Mouse (Mus musculus) left cerebral cortex, postnatal 10 days (tissue): ENCODE results near the gene Slc35d2. TPM values are rescaled to one million over a fixed set of nuclear protein-coding genes. Genes with fewer than 3 reads are reported as not detected.
A peak's percentile ranks its signal among the peaks of the same experiment; 100 is the strongest.

Experiments
- DNase-seq, 2 experiments: peaks; one replicate each; pipeline ENCODE4 v3.0.0; 2021 to 2022; ENCODE audit warnings: low spot score in 2 of 2, mixed read lengths in 1 of 2; ENCODE audit errors: extremely low spot score in 1 of 2
- intact Hi-C: fragments of 180-260 bp; cut with DNase I; formaldehyde crosslinking; loops from one replicate; pipeline ENCODE4 v1.15.1; 2025
- total RNA-seq, 2 experiments: library from RNA; stranded (reverse); gene quantifications; 2 replicates each; pipeline ENCODE4 v1.2.3; 2021

Gene Slc35d2
- total RNA-seq, result under 1 TPM; 0.81 to 0.91 TPM

DNA sequence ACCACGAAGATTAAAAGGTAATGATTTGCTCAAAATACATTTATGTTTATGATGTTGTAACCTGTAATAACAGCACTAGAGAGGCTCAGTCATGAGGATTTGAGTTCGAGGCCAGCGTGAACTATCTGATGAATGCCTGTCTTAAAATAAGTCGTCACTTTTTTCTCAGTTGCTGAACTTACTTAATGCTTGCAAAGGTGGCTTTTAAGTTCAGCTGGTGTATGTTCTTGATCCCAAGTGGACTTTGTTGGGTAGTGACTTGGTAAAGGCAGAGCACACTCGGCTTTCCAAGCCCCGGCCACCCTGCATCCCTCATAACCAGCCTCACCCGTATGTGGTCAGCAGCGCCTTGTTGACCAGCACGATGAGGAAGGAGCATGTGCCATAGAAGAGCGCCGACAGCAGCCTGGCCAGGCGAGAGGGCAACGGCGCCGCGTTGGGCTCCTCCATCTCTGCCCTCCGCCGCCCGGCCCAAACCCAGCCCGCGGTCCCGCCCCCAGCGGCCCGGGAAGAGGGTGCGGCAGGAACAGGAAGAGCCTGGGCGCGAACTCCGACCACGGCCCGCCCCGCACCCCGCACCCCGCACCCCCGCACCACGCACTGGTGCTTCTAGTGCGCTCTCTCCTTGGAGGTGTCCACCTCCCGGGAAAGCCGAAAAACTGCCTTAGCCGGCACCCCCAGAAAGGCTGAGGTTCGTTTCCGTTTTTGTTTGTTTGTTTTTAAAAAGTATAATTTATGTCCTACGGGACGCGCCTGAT lies at the start of gene Slc35d2:
Gene Slc35d2, minus strand, starts transcription at position 511 of the 758 bp plus-strand sequence.
- intact Hi-C loops, result no loop called here
- DNase-seq, result peak in 1 of 2 experiments; percentile 84

DNA sequence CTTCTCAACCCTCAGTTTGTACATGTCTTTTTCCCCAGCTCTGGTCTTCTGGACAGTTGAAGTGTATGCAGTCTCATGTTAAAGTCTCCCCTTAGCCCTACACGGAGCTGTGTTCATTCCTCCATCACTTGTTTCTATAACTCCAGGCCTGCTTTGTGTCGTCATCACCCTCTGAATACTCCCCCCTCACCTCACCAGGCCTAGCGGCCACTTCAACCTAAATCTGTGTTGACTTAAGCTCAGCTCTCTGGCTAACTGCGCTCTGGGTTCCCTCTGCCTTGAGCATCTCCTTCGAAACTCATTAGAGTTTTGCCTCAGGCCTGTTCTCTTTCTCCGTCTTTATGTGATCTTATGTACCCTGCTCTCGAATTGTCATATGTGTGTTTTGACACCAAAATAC lies 48.8 kb upstream of the Slc35d2 start:
- intact Hi-C loops, result no loop called here

DNA sequence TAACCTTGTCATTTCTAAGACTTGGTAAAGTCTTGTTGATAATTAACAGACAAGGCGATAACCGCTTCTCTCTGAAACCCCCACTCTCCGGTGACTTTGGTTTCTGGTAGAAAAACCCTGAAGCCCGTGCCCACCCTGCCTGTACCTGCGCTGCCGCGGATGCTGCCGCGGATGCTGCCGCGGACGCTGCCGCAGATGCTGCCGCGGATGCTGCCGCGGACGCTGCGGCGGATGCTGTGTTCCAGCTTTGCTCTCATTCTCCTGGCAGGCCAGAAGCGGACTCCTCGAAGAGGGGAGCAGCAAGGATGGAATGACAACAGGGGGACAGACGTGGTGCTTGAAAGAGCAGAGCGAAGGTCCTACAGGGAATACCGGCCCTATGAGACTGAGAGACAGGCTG lies 40.6 kb upstream of the Slc35d2 start:
- no peak for DNase-seq
- intact Hi-C loops, result no loop called here

More for the DNA sequence above, 48.8 kb upstream of the Slc35d2 start:
- DNase-seq, result no peak

DNA sequence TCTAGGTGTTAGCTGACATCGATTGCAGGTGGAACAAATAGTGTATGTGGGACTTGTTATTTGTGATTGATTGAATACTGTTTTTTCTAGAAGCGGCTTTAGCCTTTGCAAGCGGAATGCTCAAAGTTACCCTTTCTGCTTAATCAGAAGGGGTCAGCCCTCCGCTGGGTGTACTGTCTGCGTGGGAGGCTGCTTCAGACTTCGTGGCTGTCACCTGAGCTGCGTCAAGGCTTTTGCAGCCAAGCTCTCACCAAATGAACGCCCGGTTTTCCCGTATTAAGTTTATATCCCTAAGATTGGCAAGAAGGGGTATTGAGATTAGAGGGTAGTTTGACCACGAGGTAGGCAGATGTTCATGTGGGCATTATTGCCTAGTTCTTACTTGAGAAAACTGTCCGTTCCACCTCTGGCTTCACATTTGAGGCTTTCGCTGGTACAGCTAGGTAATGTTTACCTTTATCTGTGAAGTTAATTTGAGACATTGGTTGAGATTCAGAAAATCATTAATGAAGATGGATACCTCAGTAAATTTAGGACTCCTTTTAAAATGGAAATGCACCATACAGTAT lies 34.1 kb upstream of the Slc35d2 start:
- intact Hi-C loops, result loop anchor here (5.0 kb wide), 1 partner anchor 144 kb away; no protein-coding TSS in a partner anchor
- DNase-seq, result no peak

DNA sequence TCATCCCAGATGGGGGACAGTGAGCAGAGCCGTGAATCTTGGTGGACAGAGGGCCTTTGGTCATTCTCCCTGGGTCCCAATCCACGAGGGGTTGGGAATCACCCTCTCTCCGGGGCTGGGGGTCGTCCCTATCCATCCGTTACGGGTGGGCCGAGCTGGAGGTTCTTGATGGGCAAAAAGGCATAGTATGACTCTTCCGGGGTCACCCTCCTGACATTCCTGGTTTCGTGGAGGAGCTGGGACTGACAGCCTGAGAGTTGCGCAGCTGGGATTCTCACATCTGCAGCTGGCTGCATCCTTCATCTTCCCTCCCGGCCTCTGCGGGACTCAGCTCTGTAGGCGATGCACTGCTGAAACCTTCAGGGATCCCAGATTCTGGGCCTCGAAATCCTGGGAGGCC lies 33.5 kb upstream of the Slc35d2 start:
- intact Hi-C loops, result loop anchor here (5.0 kb wide), 1 partner anchor 145 kb away; no protein-coding TSS in a partner anchor
- peak in 1 of 2 experiments; percentile 44 for DNase-seq

DNA sequence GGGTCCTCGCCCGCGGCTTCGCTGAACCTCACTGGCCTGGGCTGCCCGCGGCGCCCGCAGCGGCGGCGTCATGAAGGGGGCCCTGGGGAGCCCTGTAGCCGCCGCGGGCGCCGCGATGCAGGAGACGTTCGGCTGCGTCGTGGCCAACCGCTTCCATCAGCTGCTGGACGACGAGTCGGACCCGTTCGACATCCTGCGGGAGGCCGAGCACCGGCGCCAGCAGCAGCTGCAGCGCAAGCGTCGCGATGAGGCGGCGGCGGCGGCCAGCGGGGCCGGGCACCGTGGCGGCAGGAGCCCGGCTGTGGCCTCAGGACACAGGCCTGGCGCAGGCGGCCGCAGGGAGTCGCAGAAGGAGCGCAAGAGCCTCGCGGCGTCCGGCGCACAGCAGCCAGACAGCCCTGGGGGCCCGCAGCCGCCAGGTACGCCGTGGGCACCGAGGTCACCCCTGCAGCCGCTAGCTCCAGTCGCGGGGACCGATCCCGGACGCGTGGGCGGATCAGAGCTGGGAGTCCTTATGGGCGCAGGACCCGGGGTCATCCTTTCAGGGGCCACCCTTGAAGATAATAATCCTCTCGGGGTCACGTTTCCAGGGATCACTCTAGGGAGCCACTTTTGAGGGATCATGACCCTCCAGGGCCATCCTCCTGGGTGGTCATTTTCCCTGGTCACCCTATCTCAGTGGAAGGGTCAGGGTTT lies 32.9 kb upstream of the Slc35d2 start:
- intact Hi-C loops, result loop anchor here (5.0 kb wide), 1 partner anchor 145 kb away; no protein-coding TSS in a partner anchor
- DNase-seq, result peak in 1 of 2 experiments; percentile 79

DNA sequence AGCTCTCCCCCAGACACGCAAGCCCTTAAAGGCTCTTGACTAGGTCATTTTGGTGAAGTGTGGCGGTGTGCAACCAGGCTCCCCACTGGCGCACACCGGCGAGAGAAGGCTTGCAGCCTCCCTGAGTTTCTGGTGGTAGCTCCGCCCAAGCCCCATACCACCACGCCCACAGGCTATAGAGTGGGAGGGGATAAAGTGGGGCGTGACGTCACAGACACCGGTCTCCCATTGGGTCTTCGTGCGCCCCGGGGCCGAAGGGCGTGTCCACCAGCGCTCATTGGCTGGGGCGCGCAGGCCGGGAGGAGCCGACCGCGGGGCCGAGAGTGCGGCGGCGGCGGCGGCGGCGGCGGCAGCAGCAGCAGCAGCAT lies 32.4 kb upstream of the Slc35d2 start, which contains the start of gene Habp4:
Gene Habp4, plus strand, starts transcription at position 277 of the 368 bp plus-strand sequence.
- intact Hi-C loops, result loop anchor here (5.0 kb wide), 1 partner anchor 146 kb away; no protein-coding TSS in a partner anchor
- DNase-seq, result peak; percentile 97 to 99

DNA sequence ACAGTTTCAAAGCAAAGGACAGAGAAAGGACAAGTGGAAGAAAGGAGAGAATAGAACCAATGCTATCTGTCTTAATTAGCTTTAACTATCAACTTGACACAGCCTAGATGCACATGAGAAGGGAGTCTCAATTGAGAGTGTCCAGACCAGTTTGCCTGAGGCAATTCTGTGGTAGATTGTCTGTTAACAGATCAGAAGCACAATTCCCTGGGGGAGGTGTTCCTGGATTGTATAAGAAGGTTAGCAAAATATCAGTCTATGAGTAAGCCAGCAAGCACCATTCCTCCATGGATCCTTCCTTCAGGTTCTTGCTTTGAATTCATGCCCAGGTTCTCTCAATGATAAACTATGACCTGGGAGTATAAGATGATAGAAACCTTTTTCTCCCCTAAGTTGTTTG lies 27.8 kb upstream of the Slc35d2 start:
- DNase-seq, result no peak
- intact Hi-C loops, result no loop called here

DNA sequence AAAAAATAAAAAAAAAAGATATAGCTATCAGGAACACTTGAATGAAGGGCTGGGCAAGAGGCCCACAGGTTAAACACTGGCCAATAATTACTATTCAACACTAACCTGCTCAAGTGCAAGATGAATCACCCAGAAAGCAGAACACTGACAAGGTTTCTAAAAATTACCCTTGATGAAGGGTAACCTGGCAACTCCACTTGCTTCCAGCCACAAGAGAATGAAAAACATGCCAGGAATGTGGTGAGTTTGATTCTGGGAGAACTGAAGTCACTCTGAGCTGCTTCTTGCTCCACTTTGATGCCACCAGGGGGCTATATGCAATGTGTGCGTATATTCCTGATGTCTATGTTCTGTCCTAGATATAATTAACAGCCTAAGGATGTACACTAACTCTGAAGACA lies 26.0 kb upstream of the Slc35d2 start:
- DNase-seq, result no peak
- intact Hi-C loops, result no loop called here

DNA sequence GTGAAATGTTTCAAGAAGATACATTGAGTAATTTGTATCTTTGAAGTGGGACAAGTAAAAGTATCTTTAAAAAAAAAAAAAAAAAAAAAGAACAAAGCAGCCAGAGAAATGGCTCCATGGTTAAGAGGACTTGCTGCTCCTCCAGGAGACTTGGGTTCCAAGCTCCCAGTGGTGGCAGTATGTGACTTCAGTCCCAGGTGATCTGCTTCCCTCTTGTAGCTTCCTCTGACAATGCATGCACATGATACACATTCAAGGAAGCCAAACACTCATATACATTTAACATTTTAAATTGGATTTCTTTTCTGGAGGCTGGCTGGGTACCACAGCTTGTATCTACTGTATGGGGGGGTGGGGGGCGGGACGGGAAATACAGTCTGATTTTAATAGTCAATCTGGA lies 25.5 kb upstream of the Slc35d2 start:
- intact Hi-C loops, result no loop called here
- no peak for DNase-seq

DNA sequence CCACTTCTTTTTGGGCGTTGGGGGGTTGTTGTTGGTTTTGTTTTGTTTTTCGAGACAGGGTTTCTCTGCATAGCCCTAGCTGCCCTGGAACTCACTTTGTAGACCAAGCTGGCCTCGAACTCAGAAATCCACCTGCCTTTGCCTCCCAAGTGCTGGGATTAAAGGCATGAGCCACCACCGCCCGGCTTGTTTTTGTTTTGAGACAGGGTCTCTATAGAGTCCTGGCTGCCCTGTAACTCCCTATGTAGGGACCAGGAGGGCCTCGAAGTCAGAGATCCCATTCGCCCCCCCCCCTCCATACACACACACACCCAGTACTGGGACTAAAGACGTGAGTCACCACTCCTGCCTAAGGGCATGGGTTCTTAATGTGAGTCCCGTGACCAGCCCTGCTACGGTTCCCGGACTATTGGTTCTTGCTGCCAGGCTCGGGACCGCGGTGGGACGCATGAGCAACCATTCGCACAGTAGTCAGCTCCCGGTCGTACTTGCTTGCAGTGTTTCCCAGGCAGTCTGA lies 24.6 kb upstream of the Slc35d2 start:
- DNase-seq, result peak in 1 of 2 experiments; percentile 40
- intact Hi-C loops, result no loop called here

DNA sequence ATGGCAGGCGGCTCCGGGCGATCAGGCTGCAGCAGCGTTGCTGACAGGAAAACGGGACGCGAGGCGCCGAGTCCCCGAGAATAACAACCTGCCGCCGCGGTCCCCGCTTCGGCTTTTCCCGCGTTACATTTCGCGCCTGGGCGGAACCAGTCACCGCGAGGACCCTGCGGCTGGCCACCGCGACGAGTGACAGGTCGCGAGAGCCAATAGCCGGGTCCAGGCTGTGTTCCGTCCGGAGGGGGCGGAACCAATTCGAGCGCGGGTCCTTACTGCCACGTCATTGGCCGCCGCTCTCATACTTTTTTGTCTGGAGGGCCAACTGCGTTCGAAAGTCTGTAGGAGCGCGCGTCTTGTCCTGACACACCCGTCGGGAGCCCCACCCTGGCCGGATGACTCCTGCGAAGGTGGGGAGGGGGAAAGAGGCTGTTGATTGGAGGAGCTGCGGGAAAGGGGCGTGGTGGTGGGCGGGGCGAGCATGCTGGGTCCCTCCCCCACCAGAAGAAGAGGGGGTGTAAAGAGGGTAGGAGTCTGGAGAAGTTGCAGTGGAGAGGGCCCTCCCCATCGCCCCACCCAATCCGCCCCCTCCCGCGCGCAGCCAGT lies 24.0 kb upstream of the Slc35d2 start, which contains the start of gene Zfp367:
Gene Zfp367, minus strand, starts transcription at position 120 of the 600 bp plus-strand sequence.
- intact Hi-C loops, result no loop called here
- DNase-seq, result peak; percentile 96 to 99

DNA sequence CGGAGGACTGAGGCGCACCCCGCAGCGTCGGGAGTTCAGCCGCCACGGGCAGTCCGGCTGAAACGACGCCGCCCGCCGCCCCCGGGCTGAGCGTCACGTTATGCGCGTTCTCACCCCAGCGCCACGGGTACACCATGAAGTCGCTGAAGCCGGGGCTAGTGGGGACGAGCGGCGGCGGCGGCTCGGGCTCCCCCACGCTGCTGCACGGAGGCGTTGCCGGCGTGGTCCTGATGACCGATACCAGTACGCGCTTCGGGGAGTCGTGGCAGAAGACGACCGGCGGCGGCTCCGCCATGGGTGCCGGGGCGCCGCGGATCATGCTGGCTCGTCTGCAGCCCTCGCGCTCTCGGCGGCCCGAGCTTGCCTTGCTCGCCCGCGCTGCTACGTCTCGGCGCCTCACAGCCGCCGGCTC lies 23.5 kb upstream of the Slc35d2 start:
- DNase-seq, result peak; percentile 23 to 79
- intact Hi-C loops, result no loop called here

DNA sequence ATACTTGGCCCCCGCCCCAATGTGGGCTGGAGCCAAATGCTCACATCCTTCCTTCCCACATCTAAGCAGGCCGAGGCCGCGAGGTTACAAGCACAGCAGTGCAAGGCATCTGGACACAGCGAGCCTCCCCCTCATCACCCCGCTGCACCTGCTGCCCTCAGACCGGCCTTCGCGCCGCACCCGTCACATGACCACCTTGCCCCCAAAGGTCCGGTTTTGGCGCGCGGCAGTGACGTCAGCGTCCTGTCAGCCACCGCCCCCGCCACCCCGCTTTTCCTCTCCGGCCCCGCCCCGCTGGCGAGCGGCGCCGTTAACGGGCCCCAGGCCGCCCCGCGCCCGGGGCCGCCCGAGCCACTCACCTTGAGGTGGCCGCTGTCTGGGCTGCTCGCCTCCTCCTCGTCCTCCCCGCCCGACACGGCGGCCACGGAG lies 23.1 kb upstream of the Slc35d2 start:
- DNase-seq, result peak; percentile 60 to 95
- intact Hi-C loops, result no loop called here

DNA sequence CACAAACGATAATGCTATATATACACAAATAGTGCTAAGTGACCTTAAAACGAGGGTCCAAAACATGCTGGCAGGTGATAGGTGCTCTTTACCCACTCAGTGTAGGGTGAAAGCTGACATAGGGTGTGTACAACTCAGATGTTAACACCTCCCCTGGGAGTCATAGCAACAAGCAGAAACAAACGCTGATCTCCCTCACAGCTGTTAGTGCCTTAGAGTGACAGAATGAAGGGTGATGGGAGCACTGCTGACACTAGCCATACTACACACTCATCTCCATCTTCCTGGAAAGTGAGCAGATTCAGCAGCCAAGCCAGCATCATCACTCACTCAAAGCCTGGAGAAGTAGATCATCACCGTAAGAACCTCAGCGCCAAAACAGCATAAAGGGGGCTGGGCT lies 21.0 kb upstream of the Slc35d2 start:
- intact Hi-C loops, result no loop called here
- no peak for DNase-seq

DNA sequence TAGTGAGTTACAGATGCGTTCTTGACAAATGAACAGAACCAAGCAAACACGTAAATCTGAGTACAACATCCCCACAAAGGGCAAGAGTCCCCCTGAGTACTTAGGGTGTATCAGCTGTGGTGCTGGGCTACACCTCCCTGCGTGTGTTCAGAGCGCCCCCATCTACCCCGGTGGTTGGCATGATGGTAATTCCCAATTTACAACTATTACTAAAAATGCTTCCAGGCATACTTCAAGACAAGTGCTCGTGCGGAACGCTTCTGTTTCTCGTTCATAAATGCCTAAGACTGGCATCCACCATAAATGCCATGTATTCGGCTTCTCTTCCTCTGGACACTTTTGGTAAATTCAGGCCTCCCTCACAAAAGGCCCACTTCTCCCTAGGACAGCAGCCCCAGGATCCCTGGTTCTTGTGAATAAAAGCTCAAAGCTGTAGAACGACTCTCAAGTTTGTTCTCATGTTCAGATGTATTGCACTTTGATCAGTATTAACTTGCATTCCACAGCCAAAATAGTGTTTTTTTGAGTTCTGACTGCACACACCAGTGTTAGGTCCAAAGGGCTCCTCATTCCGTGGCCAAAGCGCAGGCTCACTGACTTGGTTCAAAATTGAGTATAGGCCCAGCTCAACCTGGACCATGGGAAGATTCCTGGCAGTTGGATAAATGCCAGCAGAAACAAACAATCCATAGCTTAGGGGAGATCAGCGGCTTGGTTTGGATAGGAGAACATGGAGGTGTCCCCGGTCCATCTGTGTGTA lies 628 bp upstream of the Slc35d2 start:
- DNase-seq, result peak in 1 of 2 experiments; percentile 47
- intact Hi-C loops, result no loop called here

DNA sequence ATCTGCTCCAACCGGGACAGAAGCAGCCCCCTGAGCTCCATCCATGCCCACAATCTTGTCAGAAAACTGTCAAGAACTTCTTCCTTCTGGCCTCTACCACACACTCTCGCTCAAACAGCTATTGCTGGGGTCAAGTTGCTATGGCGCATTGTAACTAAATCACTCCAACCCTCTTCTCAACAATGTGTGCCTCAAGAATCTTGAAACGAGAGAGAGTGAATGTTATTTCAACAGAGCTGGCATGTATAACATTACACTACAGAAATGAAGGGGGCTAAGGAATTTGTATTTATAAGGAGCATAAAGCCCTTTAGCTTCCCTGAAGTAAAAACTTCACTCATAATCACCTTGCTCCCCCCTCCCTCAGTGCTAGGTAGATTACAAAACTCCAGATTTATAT lies 2.9 kb downstream of the Slc35d2 start:
- intact Hi-C loops, result no loop called here
- no peak for DNase-seq

DNA sequence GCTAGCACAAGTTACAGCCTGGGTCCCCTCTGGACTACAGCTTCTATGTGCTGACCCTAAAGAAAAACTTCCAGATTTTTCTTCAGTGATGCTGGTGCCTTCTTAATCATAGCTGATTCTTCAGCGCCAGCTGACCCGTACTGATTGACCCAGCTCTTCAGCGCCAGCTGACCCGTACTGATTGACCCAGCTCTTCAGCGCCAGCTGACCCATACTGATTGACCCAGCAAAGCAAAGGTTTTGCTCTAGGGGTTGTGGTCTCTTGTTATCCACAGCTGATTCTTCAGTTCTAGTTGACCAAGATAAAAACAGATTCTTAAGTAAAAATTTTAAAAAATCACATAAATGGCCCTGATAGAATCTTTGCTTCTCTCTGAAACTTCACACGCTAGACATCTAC lies 4.3 kb downstream of the Slc35d2 start:
- intact Hi-C loops, result no loop called here
- no peak for DNase-seq
